In the genomic region with DNA sequence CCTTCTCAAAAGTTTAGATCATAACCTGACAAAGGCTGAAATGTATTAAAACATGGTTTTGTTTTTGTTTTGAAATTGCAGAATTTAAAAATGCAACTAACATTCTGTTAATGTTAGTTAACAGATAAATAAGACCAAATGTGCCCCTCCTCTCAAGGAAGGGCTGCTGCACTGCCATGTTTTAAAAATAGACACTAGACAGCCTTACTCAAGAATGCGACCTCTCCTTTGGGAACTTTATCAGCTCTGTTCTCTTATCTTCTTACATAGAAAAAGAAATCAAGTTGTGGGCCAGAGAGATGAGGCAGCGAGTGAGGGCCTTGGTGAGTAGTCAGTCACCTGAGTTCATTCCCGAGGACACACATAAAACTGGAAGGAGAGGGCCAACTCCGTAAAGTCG, we compare ENCODE assay signal across 18 mouse cellular contexts.
"Had no signal": no experiment of that assay in that cellular context is flagged by ENCODE, and none has a peak within 500 bp of the region (broad histone marks: within the 10 kb centered on the region; RNA-seq: fewer than 3 reads in every experiment).

No protein-coding gene starts in this region.

- H3K27ac ChIP-seq: kidney, embryonic 15.5 days; left cerebral cortex, adult 2 months; liver, embryonic 13.5 days; macrophage; midbrain, embryonic 12.5 days; midbrain, embryonic 15.5 days; neural tube, embryonic 12.5 days; neural tube, embryonic 15.5 days; stomach, embryonic 15.5 days had no signal

- DNase-seq: kidney, postnatal 10 days; kidney, postnatal 36 days; layer of hippocampus, postnatal 36 days; liver, embryonic 13.5 days; lung, embryonic 14.5 days; right cerebral cortex, adult 18-20 months; right cerebral cortex, postnatal 14 days; right cerebral cortex, postnatal 4 days; thymus, postnatal 25 days had no signal

- H3K36me3 ChIP-seq: kidney, embryonic 15.5 days; liver, embryonic 13.5 days; midbrain, embryonic 12.5 days; midbrain, embryonic 15.5 days; neural tube, embryonic 12.5 days; neural tube, embryonic 15.5 days; stomach, embryonic 15.5 days had no signal

- H3K9ac ChIP-seq: kidney, embryonic 15.5 days; liver, embryonic 13.5 days; lung, embryonic 14.5 days; midbrain, embryonic 12.5 days; midbrain, embryonic 15.5 days; neural tube, embryonic 12.5 days; neural tube, embryonic 15.5 days; stomach, embryonic 15.5 days had no signal

- ATAC-seq: lung, postnatal 0 days; midbrain, embryonic 15.5 days had no signal

- H3K4me2 ChIP-seq: kidney, embryonic 15.5 days; liver, embryonic 13.5 days; lung, embryonic 14.5 days; midbrain, embryonic 12.5 days; midbrain, embryonic 15.5 days; neural tube, embryonic 12.5 days; neural tube, embryonic 15.5 days; stomach, embryonic 15.5 days had no signal

- H3K4me1 ChIP-seq: liver, embryonic 13.5 days; stomach, embryonic 15.5 days had no signal

- H3K27me3 ChIP-seq: kidney, embryonic 15.5 days; liver, embryonic 13.5 days; midbrain, embryonic 12.5 days; neural tube, embryonic 12.5 days; neural tube, embryonic 15.5 days; stomach, embryonic 15.5 days had no signal

- H3K9me3 ChIP-seq: kidney, embryonic 15.5 days; liver, embryonic 13.5 days; midbrain, embryonic 12.5 days; midbrain, embryonic 15.5 days; neural tube, embryonic 12.5 days; neural tube, embryonic 15.5 days; stomach, embryonic 15.5 days had no signal

- H3K4me3 ChIP-seq: kidney, embryonic 15.5 days; left cerebral cortex, adult 2 months; liver, embryonic 13.5 days; midbrain, embryonic 12.5 days; midbrain, embryonic 15.5 days; neural tube, embryonic 12.5 days; neural tube, embryonic 15.5 days; stomach, embryonic 15.5 days had no signal
